Mouse (Mus musculus): ENCODE data around the gene Ep300. TPM values are rescaled to one million over a fixed set of nuclear protein-coding genes. Genes with fewer than 3 reads are reported as not detected.
"Not testable (repeated sequence)": the region's sequence is repeated elsewhere in the genome, so short reads cannot be mapped to it uniquely, and the experiment has no call there.

Ep300 gene
- polyA plus RNA-seq, 1 experiment from 2014 or later: 19.5 TPM

DNA sequence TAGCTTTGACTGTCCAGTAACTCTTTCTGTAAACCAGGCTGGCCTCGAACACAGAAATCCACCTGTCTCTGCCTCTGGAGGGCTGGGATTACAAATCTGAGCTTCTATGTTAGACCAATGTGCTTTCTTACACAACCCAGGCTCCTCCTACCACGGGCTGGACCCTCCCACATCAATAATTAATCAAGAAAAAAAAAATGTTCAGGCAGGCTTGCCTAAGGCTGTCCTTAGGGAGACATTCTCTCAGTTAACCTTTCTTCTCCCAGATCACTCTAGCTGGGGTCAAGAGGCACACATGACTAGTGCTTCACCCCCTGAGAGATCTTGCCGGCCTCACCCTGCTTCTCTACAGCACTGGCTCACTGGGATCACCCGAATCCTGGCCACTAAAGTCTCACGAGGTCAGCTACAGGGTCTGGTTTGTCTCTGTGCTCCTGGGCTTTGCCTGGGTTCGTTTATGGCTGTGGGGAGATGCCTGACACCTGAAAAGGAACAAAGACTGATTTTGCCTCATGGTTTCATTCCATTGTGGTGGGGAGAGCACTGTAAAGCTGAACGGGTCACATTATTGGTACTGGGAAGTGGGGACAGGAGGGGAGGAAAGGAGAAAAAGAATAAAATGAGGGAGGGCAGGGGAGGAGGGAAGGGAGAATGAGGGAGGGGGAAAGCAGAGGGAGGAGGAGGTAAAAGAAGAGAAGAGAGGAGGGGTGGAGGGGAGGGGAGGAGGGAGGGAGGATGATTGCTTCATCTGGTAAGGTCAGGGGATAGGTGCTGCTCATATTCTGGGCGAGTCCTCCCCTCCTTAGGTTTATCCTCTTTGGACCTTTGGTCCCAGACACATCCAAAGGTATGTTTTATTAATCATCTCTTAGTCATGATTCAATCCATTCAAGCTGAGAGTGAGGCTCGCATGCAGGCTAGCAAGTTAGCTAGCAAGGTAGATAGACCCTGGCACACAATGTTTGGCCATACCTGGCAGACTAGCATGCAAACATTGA, 22.4 kb upstream of the Ep300 start:
- H3K9ac ChIP-seq: no peak overlapping the region
- H3K4me3 ChIP-seq: no peak overlapping the region
- H3K9me3 ChIP-seq: no peaks in the 10 kb centered on the region
- no peak overlapping the region for H3K27ac ChIP-seq (replicated peaks)
- no peaks in the 10 kb centered on the region for H3K36me3 ChIP-seq
- 44% methylated on average over 9 of the region's 9 CpGs for WGBS
- ATAC-seq (ENCODE audit: low FRiP score, low read depth): no peak
- no peaks in the 10 kb centered on the region for H3K4me1 ChIP-seq (replicated peaks)
- H3K4me2 ChIP-seq: no peak overlapping the region
- H3K27me3 ChIP-seq: no peaks in the 10 kb centered on the region

GRCm38 (mm10) chr15:81568093-81568492, 17.1 kb upstream of the Ep300 start:
- Histone ChIP-seq H3K4me1 (replicated peaks) (no peaks in the 10 kb centered on the region), H3K27ac (replicated peaks) (no peak overlapping the region), H3K4me2 (no peak overlapping the region), H3K36me3 (no peaks in the 10 kb centered on the region), H3K27me3 (no peaks in the 10 kb centered on the region), H3K9ac (no peak overlapping the region), H3K4me3 (no peak overlapping the region), H3K9me3 (no peaks in the 10 kb centered on the region)
- 54% methylated on average over 2 of the region's 2 CpGs for WGBS
- ATAC-seq (ENCODE audit: low FRiP score, low read depth): no peak

DNA sequence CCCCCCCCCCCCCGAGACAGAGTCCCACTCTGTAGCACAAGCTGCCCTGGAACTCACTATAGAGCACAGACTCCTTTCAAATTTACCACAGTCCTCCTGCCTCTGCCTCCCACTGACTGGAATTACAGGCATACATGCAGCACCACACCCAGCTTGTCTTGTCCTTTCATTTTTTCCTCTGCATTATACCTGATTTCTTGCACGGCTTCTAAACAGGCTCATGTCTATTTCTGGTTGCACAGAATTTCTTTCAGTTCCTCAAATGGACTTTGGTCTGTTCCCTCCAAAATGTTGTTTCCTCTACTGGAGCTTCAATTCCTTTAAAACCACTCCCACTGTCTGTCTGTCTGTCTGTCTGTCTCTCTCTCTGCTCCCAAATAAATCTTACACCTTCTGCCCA, 16.6 kb upstream of the Ep300 start:
- Histone ChIP-seq H3K4me2 (no peak overlapping the region), H3K36me3 (no peaks in the 10 kb centered on the region), H3K9me3 (no peaks in the 10 kb centered on the region), H3K27me3 (no peaks in the 10 kb centered on the region), H3K9ac (no peak overlapping the region), H3K4me3 (no peak overlapping the region), H3K27ac (replicated peaks) (no peak overlapping the region), H3K4me1 (replicated peaks) (no peaks in the 10 kb centered on the region)
- ATAC-seq (ENCODE audit: low FRiP score, low read depth): no peak
- WGBS: 55% methylated on average over 2 of the region's 2 CpGs

- no peaks in the 10 kb centered on the region for H3K36me3 ChIP-seq
- 10% methylated on average over 3 of the region's 3 CpGs for WGBS
- H3K9me3 ChIP-seq: no peaks in the 10 kb centered on the region
- H3K4me1 ChIP-seq (replicated peaks): 0 out of 2 replicates have a peak, but pooled peaks cover 4% of the 10 kb centered on the region
- H3K27me3 ChIP-seq: no peaks in the 10 kb centered on the region
- H3K9ac ChIP-seq: no peak overlapping the region
- peak; percentile 79; the same call in 1 of the 2 replicates for ATAC-seq (ENCODE audit: low FRiP score, low read depth)
- no peak overlapping the region for H3K27ac ChIP-seq (replicated peaks)
- H3K4me2 ChIP-seq: no peak overlapping the region
- no peak overlapping the region for H3K4me3 ChIP-seq
Measured at GRCm38 (mm10) chr15:81576961-81577360, 8.2 kb upstream of the Ep300 start.

DNA sequence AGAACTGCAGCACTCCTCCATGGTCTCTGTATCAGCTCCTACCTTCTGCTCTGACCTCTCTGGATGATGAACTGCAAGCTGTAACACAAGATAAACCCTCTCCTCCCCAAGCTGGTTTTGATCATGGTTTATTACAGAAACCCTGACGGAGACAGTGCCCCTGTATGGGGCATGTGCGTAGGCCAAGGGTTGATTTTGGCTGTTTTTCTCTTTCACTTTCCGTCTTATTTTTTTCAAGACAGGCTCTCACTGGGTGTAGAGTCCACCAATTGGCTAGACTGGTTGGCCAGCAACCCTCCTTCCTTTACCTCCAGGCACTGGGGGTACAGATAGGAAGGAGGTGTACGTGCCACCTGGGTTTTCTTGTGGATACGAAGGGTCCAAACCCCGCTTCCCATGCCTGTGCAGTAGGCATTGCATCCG, 7.4 kb upstream of the Ep300 start:
- Histone ChIP-seq H3K27ac (replicated peaks) (no peak overlapping the region), H3K4me2 (no peak overlapping the region), H3K9ac (no peak overlapping the region), H3K9me3 (no peaks in the 10 kb centered on the region), H3K27me3 (no peaks in the 10 kb centered on the region), H3K36me3 (no peaks in the 10 kb centered on the region), H3K4me1 (replicated peaks) (0 out of 2 replicates have a peak, but pooled peaks cover 4% of the 10 kb centered on the region), H3K4me3 (no peak overlapping the region)
- 96% methylated on average over 7 of the region's 7 CpGs for WGBS
- ATAC-seq (ENCODE audit: low FRiP score, low read depth): no peak

DNA sequence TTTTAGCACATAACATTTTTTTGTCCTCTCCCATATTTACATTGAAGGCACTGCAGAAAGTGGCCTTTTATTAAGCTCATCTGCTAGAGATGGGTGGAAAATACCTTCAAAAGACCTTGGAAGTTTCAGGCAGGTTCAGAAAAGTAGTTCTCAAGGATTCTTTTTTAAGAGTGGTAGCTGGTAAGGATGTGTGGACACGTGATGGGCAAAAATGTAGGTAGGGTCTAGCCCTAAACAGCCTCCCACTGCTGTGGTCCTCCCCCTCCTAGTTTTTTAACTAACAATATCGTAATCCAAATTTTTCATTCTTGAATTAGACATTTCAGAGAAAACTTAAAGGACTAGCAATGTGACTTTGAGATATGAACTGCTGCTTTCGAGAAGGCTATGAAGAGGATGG, 685 bp upstream of the Ep300 start:
- 16% methylated on average over 3 of the region's 3 CpGs for WGBS
- H3K36me3 ChIP-seq: no peaks in the 10 kb centered on the region

GRCm38 (mm10) chr15:81585746-81586461, 753 bp downstream of the Ep300 start:
- Histone ChIP-seq H3K9me3 (no peaks in the 10 kb centered on the region), H3K9ac (peak overlapping the region; percentile 100), H3K4me3 (peak overlapping the region; percentile 97), H3K27me3 (no peaks in the 10 kb centered on the region), H3K36me3 (no peaks in the 10 kb centered on the region), H3K4me1 (replicated peaks) (peaks cover 33% of the 10 kb centered on the region), H3K4me2 (peak overlapping the region; percentile 73), H3K27ac (replicated peaks) (peak overlapping the region; percentile 100)
- 0% methylated on average over 60 of the region's 77 CpGs for WGBS
- peak; percentile 76 for ATAC-seq (ENCODE audit: low FRiP score, low read depth)

More for the DNA sequence above, 685 bp upstream of the Ep300 start:
- H3K9ac ChIP-seq: peak overlapping the region; percentile 67
- peak overlapping the region; percentile 59 for H3K4me2 ChIP-seq
- ATAC-seq (ENCODE audit: low FRiP score, low read depth): no peak
- peaks cover 25% of the 10 kb centered on the region for H3K4me1 ChIP-seq (replicated peaks)
- peak overlapping the region; percentile 97 for H3K4me3 ChIP-seq
- H3K27ac ChIP-seq (replicated peaks): peak overlapping the region; percentile 88
- no peaks in the 10 kb centered on the region for H3K27me3 ChIP-seq
- no peaks in the 10 kb centered on the region for H3K9me3 ChIP-seq

GRCm38 (mm10) chr15:81586466-81586865, 1.3 kb downstream of the Ep300 start:
- peaks cover 33% of the 10 kb centered on the region for H3K4me1 ChIP-seq (replicated peaks)
- H3K9me3 ChIP-seq: no peaks in the 10 kb centered on the region
- peak overlapping the region; percentile 73 for H3K4me2 ChIP-seq
- WGBS: under 1% methylated on average over 27 of the region's 28 CpGs
- no peaks in the 10 kb centered on the region for H3K36me3 ChIP-seq
- peak overlapping the region; percentile 100 for H3K27ac ChIP-seq (replicated peaks)
- ATAC-seq (ENCODE audit: low FRiP score, low read depth): no peak
- H3K27me3 ChIP-seq: no peaks in the 10 kb centered on the region
- H3K4me3 ChIP-seq: peak overlapping the region; percentile 97
- peak overlapping the region; percentile 100 for H3K9ac ChIP-seq

DNA sequence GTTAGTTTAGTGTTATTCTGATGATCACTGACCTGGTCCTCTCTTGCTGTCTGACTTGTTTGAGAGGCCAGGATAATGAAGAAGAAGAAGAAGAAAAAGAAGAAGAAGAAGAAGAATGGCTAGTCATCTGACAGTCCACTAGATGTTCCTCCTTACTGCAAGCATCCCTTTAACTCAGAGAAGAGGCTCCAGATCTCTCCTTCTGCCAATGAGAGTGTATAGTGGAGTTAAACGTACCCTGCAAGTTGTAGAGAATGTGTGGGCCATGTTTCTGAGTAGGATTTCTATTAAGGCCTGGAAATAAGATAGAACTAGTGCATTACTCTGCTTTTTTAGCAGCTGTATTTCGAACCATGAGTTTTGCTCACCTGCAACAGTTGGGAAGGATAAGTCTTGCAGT, 2.5 kb downstream of the Ep300 start:
- H3K4me1 ChIP-seq (replicated peaks): peaks cover 33% of the 10 kb centered on the region
- no peak overlapping the region for H3K27ac ChIP-seq (replicated peaks)
- 45% methylated on average over 2 of the region's 2 CpGs for WGBS
- H3K4me3 ChIP-seq: peak overlapping the region; percentile 97
- H3K36me3 ChIP-seq: no peaks in the 10 kb centered on the region
- H3K27me3 ChIP-seq: no peaks in the 10 kb centered on the region
- peak overlapping the region; percentile 100 for H3K9ac ChIP-seq
- H3K9me3 ChIP-seq: no peaks in the 10 kb centered on the region
- H3K4me2 ChIP-seq: peak overlapping the region; percentile 73
- ATAC-seq (ENCODE audit: low FRiP score, low read depth): no peak

GRCm38 (mm10) chr15:81594146-81594696, 9.1 kb downstream of the Ep300 start:
- H3K4me1 ChIP-seq (replicated peaks): peaks cover 20% of the 10 kb centered on the region
- H3K36me3 ChIP-seq: 0 out of 2 replicates have a peak, but pooled peaks cover 6% of the 10 kb centered on the region
- H3K4me3 ChIP-seq: no peak overlapping the region
- H3K9ac ChIP-seq: no peak overlapping the region
- H3K27me3 ChIP-seq: no peaks in the 10 kb centered on the region
- no peaks in the 10 kb centered on the region for H3K9me3 ChIP-seq
- ATAC-seq (ENCODE audit: low FRiP score, low read depth): no peak
- no peak overlapping the region for H3K4me2 ChIP-seq
- no peak overlapping the region for H3K27ac ChIP-seq (replicated peaks)
- WGBS: 96% methylated on average over 3 of the region's 3 CpGs

GRCm38 (mm10) chr15:81598742-81599141, 13.6 kb downstream of the Ep300 start:
- H3K4me1 ChIP-seq (replicated peaks): peaks cover 13% of the 10 kb centered on the region; the same call in 1 of the 2 replicates
- 95% methylated on average over 8 of the region's 8 CpGs for WGBS
- H3K27me3 ChIP-seq; H3K9ac ChIP-seq; H3K4me2 ChIP-seq; H3K27ac ChIP-seq (replicated peaks); H3K9me3 ChIP-seq; ATAC-seq (ENCODE audit: low FRiP score, low read depth); H3K4me3 ChIP-seq: not testable (repeated sequence)
- H3K36me3 ChIP-seq: peaks cover 22% of the 10 kb centered on the region

DNA sequence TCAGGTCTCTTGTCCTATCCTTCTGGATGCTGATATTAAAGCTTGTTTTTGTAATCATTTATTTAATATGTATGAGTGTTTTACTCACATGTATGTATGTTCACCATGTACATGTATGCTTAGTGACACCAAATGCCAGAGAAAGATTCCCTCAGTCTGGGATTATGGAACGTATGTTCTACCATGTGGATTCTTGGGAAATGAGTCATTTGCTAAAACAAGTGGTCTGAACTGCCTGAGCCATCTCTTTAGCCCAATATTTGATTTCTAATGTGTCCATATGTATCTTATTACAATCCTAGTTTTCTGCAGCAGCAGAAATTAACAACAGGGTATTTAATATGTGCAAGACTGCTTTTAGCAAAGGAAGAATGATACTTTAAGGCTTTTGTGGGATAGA, 20.1 kb downstream of the Ep300 start:
- no peaks in the 10 kb centered on the region for H3K27me3 ChIP-seq
- no peak for ATAC-seq (ENCODE audit: low FRiP score, low read depth)
- H3K36me3 ChIP-seq: peaks cover 31% of the 10 kb centered on the region
- no peaks in the 10 kb centered on the region for H3K9me3 ChIP-seq
- H3K27ac ChIP-seq (replicated peaks): no peak overlapping the region
- H3K4me3 ChIP-seq: no peak overlapping the region
- H3K4me2 ChIP-seq: no peak overlapping the region
- H3K4me1 ChIP-seq (replicated peaks): 0 out of 2 replicates have a peak, but pooled peaks cover 9% of the 10 kb centered on the region
- 89% methylated on average over 1 of the region's 1 CpGs for WGBS
- H3K9ac ChIP-seq: no peak overlapping the region
